Mouse (Mus musculus): ENCODE measurements around the gene Ncoa3. TPM values are rescaled to one million over a fixed set of nuclear protein-coding genes. Genes with fewer than 3 reads are reported as not detected.

The Ncoa3 gene
- polyA plus RNA-seq, 1 experiment, result 31.9 TPM

GRCm38 (mm10) chr2:166002429-166002828 lies 10.0 kb downstream of the Ncoa3 start:
- no peak for DNase-seq (ENCODE audit: low read depth)

- no peak for DNase-seq (ENCODE audit: low read depth)
These were observed 10.6 kb downstream of the Ncoa3 start for GRCm38 (mm10) chr2:166003004-166003403.

- no peak for DNase-seq (ENCODE audit: low read depth)
These were observed 14.6 kb downstream of the Ncoa3 start for GRCm38 (mm10) chr2:166007046-166007445.

- no peak for DNase-seq (ENCODE audit: low read depth)
These were observed 16.3 kb downstream of the Ncoa3 start for GRCm38 (mm10) chr2:166008558-166009392.

- DNase-seq (ENCODE audit: low read depth), result no peak
These were observed 17.0 kb downstream of the Ncoa3 start for GRCm38 (mm10) chr2:166009393-166009947.

GRCm38 (mm10) chr2:166010321-166010720 lies 17.9 kb downstream of the Ncoa3 start:
- no peak for DNase-seq (ENCODE audit: low read depth)

GRCm38 (mm10) chr2:166011422-166011821 lies 19.0 kb downstream of the Ncoa3 start:
- DNase-seq (ENCODE audit: low read depth), result no peak

GRCm38 (mm10) chr2:166012145-166012544 lies 19.7 kb downstream of the Ncoa3 start:
- no peak for DNase-seq (ENCODE audit: low read depth)

- no peak for DNase-seq (ENCODE audit: low read depth)
These were observed 26.3 kb downstream of the Ncoa3 start for GRCm38 (mm10) chr2:166018769-166019168.

- DNase-seq (ENCODE audit: low read depth), result no peak
These were observed 27.6 kb downstream of the Ncoa3 start for GRCm38 (mm10) chr2:166020026-166020425.

- DNase-seq (ENCODE audit: low read depth), result no peak
These were observed 28.7 kb downstream of the Ncoa3 start for GRCm38 (mm10) chr2:166021073-166021610.

- no peak for DNase-seq (ENCODE audit: low read depth)
These were observed 29.2 kb downstream of the Ncoa3 start for GRCm38 (mm10) chr2:166021642-166022041.

- DNase-seq (ENCODE audit: low read depth), result no peak
These were observed 29.9 kb downstream of the Ncoa3 start for GRCm38 (mm10) chr2:166022327-166022726.

GRCm38 (mm10) chr2:166024079-166024478 lies 31.6 kb downstream of the Ncoa3 start:
- no peak for DNase-seq (ENCODE audit: low read depth)

GRCm38 (mm10) chr2:166024621-166025020 lies 32.2 kb downstream of the Ncoa3 start:
- no peak for DNase-seq (ENCODE audit: low read depth)

- DNase-seq (ENCODE audit: low read depth), result no peak
These were observed 33.5 kb downstream of the Ncoa3 start for GRCm38 (mm10) chr2:166025943-166026342.

- no peak for DNase-seq (ENCODE audit: low read depth)
These were observed 35.4 kb downstream of the Ncoa3 start for GRCm38 (mm10) chr2:166027834-166028233.

GRCm38 (mm10) chr2:166029232-166029631 lies 36.8 kb downstream of the Ncoa3 start:
- no peak for DNase-seq (ENCODE audit: low read depth)

- DNase-seq (ENCODE audit: low read depth), result no peak
These were observed 38.0 kb downstream of the Ncoa3 start for GRCm38 (mm10) chr2:166030256-166030995.

GRCm38 (mm10) chr2:166031120-166031929 lies 38.9 kb downstream of the Ncoa3 start:
- peak; percentile 65 for DNase-seq (ENCODE audit: low read depth)

GRCm38 (mm10) chr2:166032628-166033027 lies 40.2 kb downstream of the Ncoa3 start:
- DNase-seq (ENCODE audit: low read depth), result no peak

All from gonadal fat pad, adult 2 months (tissue).